ENCODE assay signal across 9 mouse cellular contexts in the genomic region with DNA sequence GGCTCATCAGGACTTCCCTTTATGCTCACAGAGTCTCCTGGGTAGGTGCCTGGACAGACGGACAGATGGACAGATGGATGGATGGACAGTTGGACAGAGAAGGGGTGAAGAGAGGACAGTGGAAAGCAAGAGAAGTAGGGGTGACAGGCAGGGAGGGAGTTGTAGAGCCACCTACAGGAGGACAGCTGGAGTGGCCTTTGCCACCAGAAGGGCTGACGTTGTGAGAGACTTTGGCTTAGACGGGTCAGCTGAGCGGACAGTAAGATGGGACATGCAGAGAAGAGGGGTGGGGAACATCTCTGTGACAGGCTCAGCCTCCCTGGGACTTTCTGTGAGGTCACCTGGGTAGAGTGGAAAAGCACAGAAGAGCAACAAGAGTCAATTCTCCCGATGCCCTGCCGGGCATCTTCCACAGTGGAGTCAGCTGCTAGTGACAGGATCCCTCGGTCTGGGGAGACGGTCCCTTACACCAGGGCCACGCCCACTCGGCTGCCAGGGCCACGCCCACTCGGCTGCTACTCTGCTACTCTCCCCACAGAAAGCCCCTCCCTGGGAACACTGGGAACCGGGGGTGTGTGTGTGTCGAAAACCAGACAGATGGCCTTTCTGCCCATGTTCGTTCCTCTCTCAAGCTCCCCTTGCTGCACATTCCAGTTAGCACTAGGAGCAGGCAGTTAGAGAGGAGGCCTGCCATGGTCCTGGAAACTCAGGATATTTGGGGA. TPM values are rescaled to one million over a fixed set of nuclear protein-coding genes. Genes with fewer than 3 reads are reported as not detected.
A peak's percentile ranks its signal among the peaks of the same experiment; 100 is the strongest.
DNase-seq lines count a peak whose midpoint lies in the region; ATAC-seq lines count a peak whose summit lies in the region.
"Had no signal": no experiment of that assay in that cellular context is flagged by ENCODE, and none has a peak within 500 bp of the region (broad histone marks: within the 10 kb centered on the region; RNA-seq: fewer than 3 reads in every experiment).

No protein-coding gene starts in this region.

- H3K4me1 ChIP-seq in heart, embryonic 15.5 days (replicated peaks): peaks cover 5% of the 10 kb centered on the region
- H3K4me1 ChIP-seq: liver, embryonic 15.5 days had no signal

- H3K27ac ChIP-seq in heart, embryonic 15.5 days: no peak overlapping the region
- H3K27ac ChIP-seq: liver, embryonic 15.5 days had no signal

- H3K36me3 ChIP-seq in heart, embryonic 15.5 days: no peaks in the 10 kb centered on the region
- H3K36me3 ChIP-seq: liver, embryonic 15.5 days had no signal

- DNase-seq in heart, adult 9 months (ENCODE audit: low spot score in 2 of 2): no peak
- DNase-seq in right cerebral cortex, postnatal 10 days (ENCODE audit: low spot score in 2 of 2): peak; percentile 45 to 50
- no peak for DNase-seq in right cerebral cortex, postnatal 4 days
- DNase-seq in layer of hippocampus, adult 9-11 months: peak; percentile 88
- DNase-seq in thymus, postnatal 25 days: peak; percentile 17
- no peak for DNase-seq in neural tube, embryonic 10.5 days (ENCODE audit: extremely low spot score, low spot score)
- DNase-seq in Muller cell, postnatal 12 days (ENCODE audit: inconsistent ontology term): no peak

- no peak overlapping the region for H3K4me3 ChIP-seq in heart, embryonic 15.5 days
- H3K4me3 ChIP-seq: liver, embryonic 15.5 days had no signal

- 0 out of 2 replicates have a peak, but pooled peaks have one; percentile 14 for ATAC-seq in heart, embryonic 15.5 days (replicated peaks; ENCODE audit: insufficient number of reproducible peaks, insufficient read depth, low FRiP score, low read depth)

- H3K9ac ChIP-seq in heart, embryonic 15.5 days: no peak overlapping the region
- H3K9ac ChIP-seq: liver, embryonic 15.5 days had no signal

- no peak overlapping the region for H3K4me2 ChIP-seq in heart, embryonic 15.5 days
- H3K4me2 ChIP-seq: liver, embryonic 15.5 days had no signal

- WGBS in heart, embryonic 15.5 days: 13% methylated on average over 15 of the region's 15 CpGs

- H3K9me3 ChIP-seq in heart, embryonic 15.5 days (replicated peaks): no peaks in the 10 kb centered on the region
- H3K9me3 ChIP-seq: liver, embryonic 15.5 days had no signal

- H3K27me3 ChIP-seq in heart, embryonic 15.5 days: peaks cover 20% of the 10 kb centered on the region

RNA-seq across cellular contexts. Expression of a gene that starts 1.9 kb away (rescaled TPM):
- polyA plus RNA-seq in heart, embryonic 15.5 days (2015; fragmentation: Nextera tagmentation; extraction: Ambion mirVana): 0.46 and 0.53 TPM in 2 replicates
- polyA plus RNA-seq: liver, embryonic 15.5 days had no signal

RNA-seq across cellular contexts. Expression of a gene that starts 7.0 kb away (rescaled TPM):
- 16.6 and 25.2 TPM in 2 replicates for polyA plus RNA-seq in heart, embryonic 15.5 days (2015; fragmentation: Nextera tagmentation; extraction: Ambion mirVana)

RNA-seq across cellular contexts. Expression of a gene that starts 47.8 kb away (rescaled TPM):
- 8.7 and 12.4 TPM in 2 replicates for polyA plus RNA-seq in heart, embryonic 15.5 days (2015; fragmentation: Nextera tagmentation; extraction: Ambion mirVana)

RNA-seq across cellular contexts. Expression of a gene that starts 56.6 kb away (rescaled TPM):
- 0.62 and 3.0 TPM in 2 replicates for polyA plus RNA-seq in heart, embryonic 15.5 days (2015; fragmentation: Nextera tagmentation; extraction: Ambion mirVana)

RNA-seq across cellular contexts. Expression of a gene that starts 58.6 kb away (rescaled TPM):
- polyA plus RNA-seq in heart, embryonic 15.5 days (2015; fragmentation: Nextera tagmentation; extraction: Ambion mirVana): not detected in 2 replicates
- polyA plus RNA-seq: liver, embryonic 15.5 days had no signal

Comparison
In these comparisons a context has a peak if more than half of its experiments do, and no peak if none do; other contexts are left out.
1. DNase-seq: peak in right cerebral cortex, postnatal 10 days (2 of 2), layer of hippocampus, adult 9-11 months (single experiment) and thymus, postnatal 25 days (single experiment); none in heart, adult 9 months (0 of 2), right cerebral cortex, postnatal 4 days (single experiment), neural tube, embryonic 10.5 days (single experiment) and Muller cell, postnatal 12 days (single experiment).